Mouse (Mus musculus): ENCODE data around the gene Tnfsf12.

Gene Tnfsf12

GRCm38 (mm10) chr11:69680136-69680855 is 15.4 kb downstream of the Tnfsf12 start:
- DNase-seq (ENCODE audit: low spot score): no peak

GRCm38 (mm10) chr11:69679144-69679543 is 16.5 kb downstream of the Tnfsf12 start:
- no peak for DNase-seq (ENCODE audit: low spot score)

- peak; percentile 99 for DNase-seq (ENCODE audit: low spot score)
These were observed 23.4 kb downstream of the Tnfsf12 start, which contains the start of gene Eif4a1 for GRCm38 (mm10) chr11:69672211-69672706. Gene Eif4a1 (minus strand): TSS chr11:69672423.

GRCm38 (mm10) chr11:69671726-69672124 is 23.9 kb downstream of the Tnfsf12 start:
- no peak for DNase-seq (ENCODE audit: low spot score)

GRCm38 (mm10) chr11:69670786-69671725 is 24.6 kb downstream of the Tnfsf12 start:
- peak; percentile 92 for DNase-seq (ENCODE audit: low spot score)

- DNase-seq (ENCODE audit: low spot score): no peak
These were observed 29.0 kb downstream of the Tnfsf12 start for GRCm38 (mm10) chr11:69666665-69667005.

GRCm38 (mm10) chr11:69665961-69666664 is 29.5 kb downstream of the Tnfsf12 start, which contains the start of gene Cd68:
Gene Cd68 (minus strand): TSS chr11:69666153.
- no peak for DNase-seq (ENCODE audit: low spot score)

- DNase-seq (ENCODE audit: low spot score): no peak
These were observed 30.1 kb downstream of the Tnfsf12 start for GRCm38 (mm10) chr11:69665457-69665960.

GRCm38 (mm10) chr11:69664841-69665240 is 30.8 kb downstream of the Tnfsf12 start:
- DNase-seq (ENCODE audit: low spot score): no peak

GRCm38 (mm10) chr11:69663795-69664194 is 31.9 kb downstream of the Tnfsf12 start:
- no peak for DNase-seq (ENCODE audit: low spot score)

GRCm38 (mm10) chr11:69662967-69663671 is 32.5 kb downstream of the Tnfsf12 start:
- DNase-seq (ENCODE audit: low spot score): no peak

- peak; percentile 78 for DNase-seq (ENCODE audit: low spot score)
These were observed 33.3 kb downstream of the Tnfsf12 start, which contains the start of gene Mpdu1 for GRCm38 (mm10) chr11:69662213-69662966. Gene Mpdu1 (minus strand): TSS chr11:69662642.

- no peak for DNase-seq (ENCODE audit: low spot score)
These were observed 34.3 kb downstream of the Tnfsf12 start for GRCm38 (mm10) chr11:69661221-69661881.

- no peak for DNase-seq (ENCODE audit: low spot score)
These were observed 38.2 kb downstream of the Tnfsf12 start for GRCm38 (mm10) chr11:69657462-69657881.

GRCm38 (mm10) chr11:69656617-69657461 is 38.8 kb downstream of the Tnfsf12 start:
- DNase-seq (ENCODE audit: low spot score): no peak

- DNase-seq (ENCODE audit: low spot score): no peak
These were observed 39.6 kb downstream of the Tnfsf12 start for GRCm38 (mm10) chr11:69656065-69656455.

GRCm38 (mm10) chr11:69655264-69656064 is 40.2 kb downstream of the Tnfsf12 start, which contains the start of gene Sox15:
Gene Sox15 (plus strand): TSS chr11:69655314.
- peak; percentile 56 for DNase-seq (ENCODE audit: low spot score)

GRCm38 (mm10) chr11:69654760-69655159 is 40.9 kb downstream of the Tnfsf12 start:
- no peak for DNase-seq (ENCODE audit: low spot score)
